Mouse (Mus musculus): ENCODE data around the gene Pla2g3. TPM values are rescaled to one million over a fixed set of nuclear protein-coding genes. Genes with fewer than 3 reads are reported as not detected.

The Pla2g3 gene
- polyA plus RNA-seq, 1 experiment from 2014 or later = 0.56 TPM

DNA sequence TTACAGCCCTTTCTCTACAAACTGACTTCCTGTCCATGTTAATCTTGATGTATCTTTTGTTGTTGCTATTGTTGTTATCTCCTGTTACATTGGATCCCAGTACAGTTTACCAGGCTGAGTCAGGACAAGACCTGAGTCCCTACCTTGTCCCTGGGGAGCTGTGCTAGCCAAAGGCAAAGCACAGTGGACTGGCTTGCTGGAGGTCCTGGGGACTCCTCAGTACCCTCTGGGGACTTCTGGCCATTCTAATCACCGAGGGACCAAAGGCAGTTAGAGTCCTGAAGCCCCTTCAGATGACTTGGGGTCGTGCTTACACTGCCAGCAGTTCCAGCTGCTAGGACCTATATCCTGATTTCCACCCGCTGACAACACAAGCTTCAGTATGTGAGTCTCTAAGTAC is 33.6 kb upstream of the Pla2g3 start:
- H3K9ac ChIP-seq (replicated peaks; ENCODE audit: low read length) = no peak overlapping the region
- H3K4me1 ChIP-seq (ENCODE audit: insufficient read depth, low read length) = peaks cover 19% of the 10 kb centered on the region
- no peak overlapping the region for H3K4me2 ChIP-seq (replicated peaks; ENCODE audit: low read depth, low read length)
- H3K36me3 ChIP-seq (ENCODE audit: insufficient read depth, low read length) = no peaks in the 10 kb centered on the region; the same call in 1 of the 2 replicates
- H3K4me3 ChIP-seq (ENCODE audit: low read length) = no peak overlapping the region
- no peak overlapping the region for H3K27ac ChIP-seq (ENCODE audit: low read length)
- H3K9me3 ChIP-seq (ENCODE audit: low read length) = no peaks in the 10 kb centered on the region
- ATAC-seq (ENCODE audit: low FRiP score, low TSS enrichment) = no peak
- WGBS = 98% methylated on average over 3 of the region's 3 CpGs
- H3K27me3 ChIP-seq (ENCODE audit: insufficient read depth, low read length) = no peaks in the 10 kb centered on the region

GRCm38 (mm10) chr11:3456354-3456753 is 31.7 kb upstream of the Pla2g3 start:
- H3K4me1 ChIP-seq (ENCODE audit: insufficient read depth, low read length) = peaks cover 10% of the 10 kb centered on the region
- H3K9me3 ChIP-seq (ENCODE audit: low read length) = no peaks in the 10 kb centered on the region
- H3K36me3 ChIP-seq (ENCODE audit: insufficient read depth, low read length) = no peaks in the 10 kb centered on the region; the same call in 1 of the 2 replicates
- H3K4me3 ChIP-seq (ENCODE audit: low read length) = no peak overlapping the region
- 38% methylated on average over 1 of the region's 1 CpGs for WGBS
- no peak overlapping the region for H3K27ac ChIP-seq (ENCODE audit: low read length)
- ATAC-seq (ENCODE audit: low FRiP score, low TSS enrichment) = no peak
- H3K27me3 ChIP-seq (ENCODE audit: insufficient read depth, low read length) = no peaks in the 10 kb centered on the region
- H3K4me2 ChIP-seq (replicated peaks; ENCODE audit: low read depth, low read length) = no peak overlapping the region
- no peak overlapping the region for H3K9ac ChIP-seq (replicated peaks; ENCODE audit: low read length)

DNA sequence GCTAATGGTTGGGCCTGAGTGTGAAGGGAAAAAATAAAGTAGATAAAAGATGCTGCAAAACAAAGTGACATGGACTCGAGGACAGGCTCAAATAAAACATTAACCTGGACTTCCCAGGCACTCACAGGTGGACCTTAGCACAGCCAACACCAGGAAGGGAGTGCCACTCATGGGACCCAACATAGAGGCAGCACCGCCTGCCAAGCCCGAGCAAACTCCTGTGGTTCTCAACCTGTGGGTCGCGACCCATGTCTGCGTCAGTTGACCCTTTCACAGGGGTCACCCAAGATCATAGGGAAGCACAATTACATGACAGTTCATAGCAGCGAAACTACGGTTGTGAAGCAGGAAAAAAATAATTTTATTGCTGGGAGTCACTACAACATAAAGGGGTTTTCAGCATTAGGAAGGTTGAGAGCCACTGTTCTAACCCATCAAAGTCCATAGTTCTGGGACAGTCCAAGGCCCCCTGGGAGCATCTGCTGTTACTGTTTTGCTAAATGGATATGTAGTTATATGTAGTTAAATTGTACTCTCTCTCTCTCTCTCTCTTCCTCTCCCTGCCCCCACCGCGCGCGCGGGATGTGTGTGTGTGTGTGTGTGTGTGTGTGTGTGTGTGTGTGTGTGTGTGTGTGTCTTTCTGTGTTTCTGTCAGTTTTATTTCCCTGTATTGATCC is 29.5 kb upstream of the Pla2g3 start:
- H3K9ac ChIP-seq (replicated peaks; ENCODE audit: low read length) = no peak overlapping the region
- H3K36me3 ChIP-seq (ENCODE audit: insufficient read depth, low read length) = no peaks in the 10 kb centered on the region; the same call in 1 of the 2 replicates
- H3K27ac ChIP-seq (ENCODE audit: low read length) = peak overlapping the region; percentile 52; the same call in 1 of the 2 replicates
- peak; percentile 75 for ATAC-seq (ENCODE audit: low FRiP score, low TSS enrichment)
- no peaks in the 10 kb centered on the region for H3K9me3 ChIP-seq (ENCODE audit: low read length)
- peaks cover 6% of the 10 kb centered on the region; the same call in 1 of the 2 replicates for H3K4me1 ChIP-seq (ENCODE audit: insufficient read depth, low read length)
- no peaks in the 10 kb centered on the region for H3K27me3 ChIP-seq (ENCODE audit: insufficient read depth, low read length)
- no peak overlapping the region for H3K4me3 ChIP-seq (ENCODE audit: low read length)
- H3K4me2 ChIP-seq (replicated peaks; ENCODE audit: low read depth, low read length) = no peak overlapping the region
- WGBS = 84% methylated on average over 13 of the region's 13 CpGs

DNA sequence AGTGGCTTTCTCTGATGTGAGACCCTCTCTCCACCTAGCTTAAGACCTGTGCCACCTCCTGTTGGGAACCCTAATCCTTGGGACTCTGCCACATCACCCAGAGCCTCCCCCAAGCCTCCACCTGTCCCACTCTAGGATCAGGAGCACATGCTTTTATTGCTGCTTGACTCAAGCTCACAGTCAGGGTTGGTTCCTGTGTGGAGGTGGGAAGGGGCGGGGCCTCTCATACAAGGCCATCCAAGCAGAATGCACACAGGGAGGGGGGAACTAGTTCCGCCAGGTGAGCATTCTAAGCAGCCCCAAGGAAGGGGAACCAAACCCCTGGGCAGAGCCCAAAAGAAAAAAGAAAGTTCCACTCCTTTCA is 29.0 kb upstream of the Pla2g3 start:
- peak; percentile 33; the same call in 1 of the 2 replicates for ATAC-seq (ENCODE audit: low FRiP score, low TSS enrichment)
- Histone ChIP-seq H3K4me2 (replicated peaks; ENCODE audit: low read depth, low read length) (no peak overlapping the region), H3K36me3 (ENCODE audit: insufficient read depth, low read length) (no peaks in the 10 kb centered on the region; the same call in 1 of the 2 replicates), H3K27ac (ENCODE audit: low read length) (0 out of 2 replicates have a peak overlapping the region, but pooled peaks have one; percentile 35), H3K27me3 (ENCODE audit: insufficient read depth, low read length) (no peaks in the 10 kb centered on the region), H3K9ac (replicated peaks; ENCODE audit: low read length) (no peak overlapping the region), H3K4me3 (ENCODE audit: low read length) (no peak overlapping the region), H3K9me3 (ENCODE audit: low read length) (no peaks in the 10 kb centered on the region), H3K4me1 (ENCODE audit: insufficient read depth, low read length) (peaks cover 6% of the 10 kb centered on the region; the same call in 1 of the 2 replicates)
- WGBS = 90% methylated on average over 2 of the region's 2 CpGs

DNA sequence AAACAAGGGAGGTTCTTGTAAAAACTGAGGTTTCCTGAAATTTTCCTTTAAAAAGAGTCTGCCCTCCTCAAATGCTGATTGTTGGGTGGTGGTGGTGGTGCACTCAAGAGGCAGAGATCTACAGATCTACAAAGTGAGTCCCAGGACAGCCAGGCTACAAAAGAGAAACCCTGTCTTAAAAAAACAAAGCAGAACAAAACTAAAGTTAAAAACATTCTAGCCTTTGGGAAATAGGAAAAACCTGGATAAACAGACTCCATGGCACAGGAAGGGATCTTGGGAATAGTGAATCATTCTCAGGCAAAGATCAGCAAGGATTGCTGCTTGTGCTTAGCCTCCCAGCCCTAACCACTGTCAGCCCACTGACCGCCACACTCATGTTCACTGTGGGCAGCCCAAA is 25.2 kb upstream of the Pla2g3 start:
- no peaks in the 10 kb centered on the region for H3K36me3 ChIP-seq (ENCODE audit: insufficient read depth, low read length)
- no peak overlapping the region for H3K4me2 ChIP-seq (replicated peaks; ENCODE audit: low read depth, low read length)
- no peaks in the 10 kb centered on the region for H3K9me3 ChIP-seq (ENCODE audit: low read length)
- H3K27ac ChIP-seq (ENCODE audit: low read length) = no peak overlapping the region
- no peak for ATAC-seq (ENCODE audit: low FRiP score, low TSS enrichment)
- no peak overlapping the region for H3K9ac ChIP-seq (replicated peaks; ENCODE audit: low read length)
- 96% methylated on average over 1 of the region's 1 CpGs for WGBS
- peaks cover 6% of the 10 kb centered on the region; the same call in 1 of the 2 replicates for H3K4me1 ChIP-seq (ENCODE audit: insufficient read depth, low read length)
- no peak overlapping the region for H3K4me3 ChIP-seq (ENCODE audit: low read length)
- no peaks in the 10 kb centered on the region for H3K27me3 ChIP-seq (ENCODE audit: insufficient read depth, low read length)

DNA sequence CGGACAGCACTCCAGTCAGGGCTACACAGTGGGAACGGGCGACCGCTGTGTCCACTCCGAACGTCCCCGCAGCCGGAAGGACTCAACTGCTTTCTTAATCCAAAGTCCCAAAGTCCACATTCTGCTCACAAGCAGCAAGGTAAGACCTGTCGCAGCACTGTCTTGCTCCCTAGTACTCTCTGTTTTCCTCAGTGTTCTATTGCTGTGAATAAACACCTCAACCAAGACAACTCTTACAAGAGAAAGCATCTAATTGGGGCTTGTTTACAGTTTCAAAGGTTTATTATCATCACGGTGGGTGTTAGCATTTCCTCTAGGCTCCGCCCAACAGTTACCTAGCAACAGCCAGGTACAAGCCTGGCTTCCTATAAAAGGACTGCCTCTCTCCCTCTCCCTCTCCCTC is 16.6 kb upstream of the Pla2g3 start:
- Histone ChIP-seq H3K4me3 (ENCODE audit: low read length) (no peak overlapping the region), H3K4me1 (ENCODE audit: insufficient read depth, low read length) (no peaks in the 10 kb centered on the region), H3K4me2 (replicated peaks; ENCODE audit: low read depth, low read length) (0 out of 2 replicates have a peak overlapping the region, but pooled peaks have one; percentile 18), H3K9ac (replicated peaks; ENCODE audit: low read length) (no peak overlapping the region), H3K27ac (ENCODE audit: low read length) (no peak overlapping the region), H3K9me3 (ENCODE audit: low read length) (no peaks in the 10 kb centered on the region), H3K36me3 (ENCODE audit: insufficient read depth, low read length) (no peaks in the 10 kb centered on the region), H3K27me3 (ENCODE audit: insufficient read depth, low read length) (no peaks in the 10 kb centered on the region)
- 19% methylated on average over 11 of the region's 11 CpGs for WGBS
- ATAC-seq (ENCODE audit: low FRiP score, low TSS enrichment) = peak; percentile 71

- ATAC-seq (ENCODE audit: low FRiP score, low TSS enrichment) = peak; percentile 67; the same call in 1 of the 2 replicates
- H3K36me3 ChIP-seq (ENCODE audit: insufficient read depth, low read length) = no peaks in the 10 kb centered on the region
- H3K9me3 ChIP-seq (ENCODE audit: low read length) = no peaks in the 10 kb centered on the region
- H3K27me3 ChIP-seq (ENCODE audit: insufficient read depth, low read length) = no peaks in the 10 kb centered on the region
- no peak overlapping the region for H3K9ac ChIP-seq (replicated peaks; ENCODE audit: low read length)
- H3K4me2 ChIP-seq (replicated peaks; ENCODE audit: low read depth, low read length) = no peak overlapping the region
- no peak overlapping the region for H3K27ac ChIP-seq (ENCODE audit: low read length)
- H3K4me1 ChIP-seq (ENCODE audit: insufficient read depth, low read length) = no peaks in the 10 kb centered on the region
- WGBS = 33% methylated on average over 1 of the region's 1 CpGs
- H3K4me3 ChIP-seq (ENCODE audit: low read length) = no peak overlapping the region
These were observed 15.6 kb upstream of the Pla2g3 start for GRCm38 (mm10) chr11:3472484-3472883.

DNA sequence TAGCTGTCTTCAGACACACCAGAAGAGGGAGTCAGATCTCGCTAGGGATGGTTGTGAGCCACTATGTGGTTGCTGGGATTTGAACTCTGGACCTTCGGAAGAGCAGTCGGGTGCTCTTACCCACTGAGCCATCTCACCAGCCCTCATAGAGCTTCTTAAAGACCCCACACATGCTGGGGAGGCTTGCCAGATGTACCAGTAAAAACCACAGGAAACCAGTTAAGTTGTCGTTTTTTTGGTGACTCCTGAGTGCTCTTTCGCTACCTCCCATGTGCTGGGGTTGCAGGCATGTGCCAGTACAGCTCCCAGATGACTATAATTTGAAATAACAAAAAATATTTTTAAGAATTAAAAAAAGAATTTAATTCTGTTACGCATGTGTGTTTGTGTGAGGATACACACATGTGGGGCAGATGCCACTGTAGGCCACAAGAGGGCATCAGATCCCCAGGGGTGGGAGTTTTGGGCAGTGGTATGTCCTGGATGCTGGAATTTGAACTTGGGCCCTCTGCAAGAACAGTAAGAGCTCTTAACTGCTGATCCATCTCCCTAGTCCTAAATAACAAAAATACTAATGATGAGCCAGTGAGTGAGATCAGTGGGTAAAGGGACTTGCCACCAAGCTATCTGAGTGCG is 13.5 kb upstream of the Pla2g3 start:
- Histone ChIP-seq H3K36me3 (ENCODE audit: insufficient read depth, low read length) (no peaks in the 10 kb centered on the region), H3K4me2 (replicated peaks; ENCODE audit: low read depth, low read length) (no peak overlapping the region), H3K4me1 (ENCODE audit: insufficient read depth, low read length) (no peaks in the 10 kb centered on the region), H3K4me3 (ENCODE audit: low read length) (no peak overlapping the region), H3K9ac (replicated peaks; ENCODE audit: low read length) (no peak overlapping the region), H3K27ac (ENCODE audit: low read length) (no peak overlapping the region), H3K9me3 (ENCODE audit: low read length) (no peaks in the 10 kb centered on the region), H3K27me3 (ENCODE audit: insufficient read depth, low read length) (no peaks in the 10 kb centered on the region)
- ATAC-seq (ENCODE audit: low FRiP score, low TSS enrichment) = no peak
- WGBS = 89% methylated on average over 7 of the region's 7 CpGs

- no peaks in the 10 kb centered on the region for H3K27me3 ChIP-seq (ENCODE audit: insufficient read depth, low read length)
- no peak for ATAC-seq (ENCODE audit: low FRiP score, low TSS enrichment)
- no peak overlapping the region for H3K4me2 ChIP-seq (replicated peaks; ENCODE audit: low read depth, low read length)
- H3K9me3 ChIP-seq (ENCODE audit: low read length) = no peaks in the 10 kb centered on the region
- no peak overlapping the region for H3K27ac ChIP-seq (ENCODE audit: low read length)
- H3K4me3 ChIP-seq (ENCODE audit: low read length) = no peak overlapping the region
- no peaks in the 10 kb centered on the region for H3K4me1 ChIP-seq (ENCODE audit: insufficient read depth, low read length)
- no peak overlapping the region for H3K9ac ChIP-seq (replicated peaks; ENCODE audit: low read length)
- no peaks in the 10 kb centered on the region for H3K36me3 ChIP-seq (ENCODE audit: insufficient read depth, low read length)
These were observed 12.6 kb upstream of the Pla2g3 start for GRCm38 (mm10) chr11:3475489-3475888.

GRCm38 (mm10) chr11:3483980-3484642 is 4.0 kb upstream of the Pla2g3 start:
- WGBS = 60% methylated on average over 11 of the region's 11 CpGs
- Histone ChIP-seq H3K4me2 (replicated peaks; ENCODE audit: low read depth, low read length) (no peak overlapping the region), H3K27ac (ENCODE audit: low read length) (no peak overlapping the region), H3K9me3 (ENCODE audit: low read length) (no peaks in the 10 kb centered on the region), H3K4me3 (ENCODE audit: low read length) (no peak overlapping the region), H3K27me3 (ENCODE audit: insufficient read depth, low read length) (no peaks in the 10 kb centered on the region), H3K36me3 (ENCODE audit: insufficient read depth, low read length) (no peaks in the 10 kb centered on the region), H3K4me1 (ENCODE audit: insufficient read depth, low read length) (no peaks in the 10 kb centered on the region), H3K9ac (replicated peaks; ENCODE audit: low read length) (no peak overlapping the region)
- no peak for ATAC-seq (ENCODE audit: low FRiP score, low TSS enrichment)
